Mouse (Mus musculus) ES-Bruce4 (cell line): Measurements from ENCODE around the gene Rragd. TPM values are rescaled to one million over a fixed set of nuclear protein-coding genes. Genes with fewer than 3 reads are reported as not detected.
A peak's percentile ranks its signal among the peaks of the same experiment; 100 is the strongest.

ENCODE experiments used
- H3K27ac ChIP-seq: 2 replicates; pipeline ENCODE4 v1.5.1; 2012; ENCODE audit warnings: low read length, inconsistent platforms; ENCODE audit not compliant: insufficient read depth
- H3K27me3 ChIP-seq: 2 replicates; pipeline ENCODE4 v1.6.1; 2012; ENCODE audit warnings: mild to moderate bottlenecking, low read length, inconsistent platforms; ENCODE audit not compliant: control insufficient read depth, poor library complexity, insufficient read depth, severe bottlenecking
- H3K36me3 ChIP-seq: 2 replicates; pipeline ENCODE4 v1.6.1; 2012; ENCODE audit warnings: inconsistent platforms, mild to moderate bottlenecking, low read length, moderate library complexity; ENCODE audit not compliant: control insufficient read depth, poor library complexity, insufficient read depth, severe bottlenecking
- H3K4me1 ChIP-seq: one replicate; pipeline ENCODE4 v1.8.1; 2011; ENCODE audit warnings: low read length; ENCODE audit not compliant: control insufficient read depth, insufficient read depth
- H3K4me3 ChIP-seq: 2 replicates; pipeline ENCODE4 v1.5.1; 2011; ENCODE audit warnings: low read depth, mild to moderate bottlenecking, low read length
- H3K9ac ChIP-seq: 2 replicates; pipeline ENCODE4 v1.6.1; 2012; ENCODE audit warnings: low read depth, mild to moderate bottlenecking, inconsistent platforms; ENCODE audit not compliant: poor library complexity, severe bottlenecking
- H3K9me3 ChIP-seq: replicated peaks from 2 replicates; pipeline ENCODE4 v1.6.1; 2012; ENCODE audit warnings: mild to moderate bottlenecking, low read length, inconsistent platforms; ENCODE audit not compliant: control insufficient read depth, poor library complexity, insufficient read depth, severe bottlenecking
- CTCF ChIP-seq: IDR thresholded peaks from one replicate; pipeline ENCODE4 v1.8.1; 2011; ENCODE audit warnings: low read depth, low read length
- EP300 ChIP-seq: IDR thresholded peaks from 2 replicates; pipeline ENCODE4 v1.6.1; 2011; ENCODE audit warnings: low read depth, low read length; ENCODE audit not compliant: insufficient read depth
- POLR2A ChIP-seq: IDR thresholded peaks from one replicate; pipeline ENCODE4 v1.8.1; 2011; ENCODE audit warnings: low read length; ENCODE audit not compliant: insufficient read depth
- polyA plus RNA-seq: library from polyadenylated mRNA; stranded (reverse); fragments of >200 nt; gene quantifications from 2 replicates; pipeline ENCODE4 v1.2.4, GENCODE M21; 2011; ENCODE audit warnings: low read depth; ENCODE audit not compliant: missing spikeins, insufficient read depth, insufficient read length

Gene Rragd
- polyA plus RNA-seq, 1 experiment, result 27.2 TPM

- peak overlapping the region; percentile 99 for H3K9ac ChIP-seq
- H3K27me3 ChIP-seq, result peaks cover 6% of the 10 kb centered on the region
- peak overlapping the region; percentile 86 for H3K4me3 ChIP-seq
- TF ChIP-seq EP300 (no peak), CTCF (no peak), POLR2A (no peak)
- H3K27ac ChIP-seq, result no peak overlapping the region
- no peaks in the 10 kb centered on the region for H3K4me1 ChIP-seq
- H3K9me3 ChIP-seq, result peaks cover 3% of the 10 kb centered on the region; the same call in 1 of the 2 replicates
- no peaks in the 10 kb centered on the region for H3K36me3 ChIP-seq
Observed at GRCm38 (mm10) chr4:33030264-33031194, 47.7 kb downstream of the Rragd start.

- peaks cover 3% of the 10 kb centered on the region; the same call in 1 of the 2 replicates for H3K9me3 ChIP-seq
- H3K9ac ChIP-seq, result peak within 1 kb of the TSS; percentile 99
- no peak for TF ChIP-seq CTCF
- TF ChIP-seq EP300, result no peak
- no peak for TF ChIP-seq POLR2A
- H3K27me3 ChIP-seq, result peaks cover 6% of the 10 kb centered on the region
- H3K4me3 ChIP-seq, result peak within 1 kb of the TSS; percentile 99
- no peaks in the 10 kb centered on the region for H3K4me1 ChIP-seq
- H3K36me3 ChIP-seq, result no peaks in the 10 kb centered on the region
- H3K27ac ChIP-seq, result no peak within 1 kb of the TSS
Observed at GRCm38 (mm10) chr4:33031195-33031960, 48.5 kb downstream of the Rragd start, which contains the start of gene Ube2j1. Ube2j1 (plus strand) TSS chr4:33031416.

- no peak for TF ChIP-seq CTCF
- TF ChIP-seq POLR2A, result no peak
- TF ChIP-seq EP300, result no peak
- H3K27ac ChIP-seq, result no peak overlapping the region
Observed at GRCm38 (mm10) chr4:33032045-33032444, 49.2 kb downstream of the Rragd start.

GRCm38 (mm10) chr4:33033515-33033914, 50.7 kb downstream of the Rragd start:
- Histone ChIP-seq H3K9me3 (peaks cover 3% of the 10 kb centered on the region; the same call in 1 of the 2 replicates), H3K27me3 (peaks cover 6% of the 10 kb centered on the region), H3K27ac (no peak overlapping the region), H3K9ac (no peak overlapping the region), H3K4me1 (no peaks in the 10 kb centered on the region), H3K36me3 (no peaks in the 10 kb centered on the region), H3K4me3 (no peak overlapping the region)
- TF ChIP-seq EP300 (no peak), CTCF (no peak), POLR2A (no peak)

More at GRCm38 (mm10) chr4:33032045-33032444, 49.2 kb downstream of the Rragd start:
- Histone ChIP-seq H3K9me3 (peaks cover 3% of the 10 kb centered on the region; the same call in 1 of the 2 replicates), H3K9ac (peak overlapping the region; percentile 99), H3K4me1 (no peaks in the 10 kb centered on the region), H3K4me3 (peak overlapping the region; percentile 99), H3K27me3 (peaks cover 6% of the 10 kb centered on the region), H3K36me3 (no peaks in the 10 kb centered on the region)

GRCm38 (mm10) chr4:33039826-33040225, 57.0 kb downstream of the Rragd start:
- Histone ChIP-seq H3K36me3 (peaks cover 3% of the 10 kb centered on the region), H3K4me3 (no peak overlapping the region), H3K4me1 (no peaks in the 10 kb centered on the region), H3K9ac (no peak overlapping the region), H3K27me3 (no peaks in the 10 kb centered on the region), H3K9me3 (peaks cover 3% of the 10 kb centered on the region; the same call in 1 of the 2 replicates), H3K27ac (no peak overlapping the region)
- TF ChIP-seq POLR2A (no peak), EP300 (no peak), CTCF (no peak)
